Mouse (Mus musculus): ENCODE results near the gene Pum3.

Gene Pum3

DNA sequence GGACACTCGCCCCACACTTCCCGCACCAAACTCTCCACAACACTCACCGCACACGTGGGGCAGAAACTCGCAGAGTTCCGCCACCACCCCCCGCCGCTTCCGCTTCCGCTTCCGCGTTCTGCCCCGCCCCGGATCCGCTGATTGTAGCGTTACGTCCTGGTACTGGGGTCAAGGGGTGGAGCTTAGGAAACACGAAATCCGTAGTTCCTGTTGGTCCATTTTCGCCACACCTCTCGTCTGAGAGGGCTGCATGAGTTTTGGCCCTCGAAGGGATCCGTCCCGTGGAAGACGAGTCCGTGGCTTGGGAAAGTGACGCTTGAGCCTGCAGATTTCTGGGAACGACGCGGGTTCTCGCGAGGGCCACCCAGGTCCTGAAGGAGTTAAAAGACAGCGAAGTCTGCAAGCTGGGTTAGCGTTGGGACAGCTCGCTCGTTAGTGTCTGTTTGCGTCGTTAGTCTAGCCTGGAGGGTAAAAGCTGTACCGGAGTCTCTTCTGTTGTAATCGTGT is at the start of gene Pum3:
Pum3 (minus strand) TSS at position 81 of the 507 bp plus-strand sequence.
- DNase-seq (ENCODE audit: low read depth, low spot score): peak; percentile 97

DNA sequence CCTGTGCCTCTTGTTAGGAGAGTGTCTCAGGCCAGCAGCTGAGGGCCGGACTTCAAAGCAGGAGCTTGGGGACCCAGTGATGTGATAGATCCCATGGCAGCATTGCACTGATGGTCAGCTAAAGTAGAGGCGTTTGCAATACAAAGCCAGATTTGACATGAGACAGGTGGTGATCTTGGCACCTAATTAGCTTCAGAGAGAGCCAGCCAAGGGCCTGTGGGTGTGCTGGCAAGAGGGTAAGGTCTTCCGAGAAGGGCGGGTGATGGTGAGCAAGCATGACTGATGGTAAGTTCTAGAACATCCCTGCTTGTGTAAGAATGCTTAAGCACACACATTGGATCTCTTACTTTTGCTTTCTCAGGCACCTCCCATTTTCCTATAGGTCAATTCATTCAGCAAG is 37.1 kb upstream of the Pum3 start:
- DNase-seq (ENCODE audit: low read depth, low spot score): no peak

DNA sequence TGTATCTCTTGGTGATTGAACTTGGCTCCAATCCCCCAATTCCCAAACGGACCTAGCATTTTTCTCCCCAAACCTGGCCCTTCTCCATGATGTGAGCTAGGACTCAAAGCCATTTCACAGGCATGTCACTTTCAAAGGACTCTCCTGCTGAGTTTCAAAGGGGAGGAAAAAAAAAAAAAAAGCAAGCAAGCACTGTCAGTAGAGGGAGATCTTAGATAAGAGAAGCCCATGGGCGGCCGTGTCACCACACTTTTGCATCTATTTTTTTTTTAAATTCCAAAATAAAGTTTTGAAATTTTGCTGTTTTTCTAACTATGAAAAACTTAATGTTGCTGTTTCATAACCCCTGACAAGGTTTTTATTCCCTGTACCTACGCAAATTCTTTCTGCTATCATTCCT is 33.0 kb upstream of the Pum3 start:
- DNase-seq (ENCODE audit: low read depth, low spot score): no peak

DNA sequence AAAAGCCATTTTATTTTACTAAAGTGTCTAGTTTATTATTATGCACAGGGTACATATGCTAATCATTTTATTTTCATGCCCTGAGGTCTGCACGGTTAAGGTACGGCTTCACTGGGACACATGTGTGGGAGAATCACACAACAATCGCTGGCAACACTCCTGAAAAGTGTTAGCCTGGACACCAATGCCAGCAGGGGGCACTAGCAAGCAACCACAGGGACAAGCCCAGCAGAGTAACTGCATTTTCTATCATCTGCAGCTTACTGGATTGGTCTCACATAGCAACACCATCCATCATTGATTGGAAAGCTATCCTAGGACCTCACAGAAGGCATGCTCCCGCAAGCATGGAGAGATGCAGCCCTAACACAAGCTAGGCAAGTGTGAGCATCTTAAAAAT is 20.8 kb upstream of the Pum3 start:
- peak; percentile 54 for DNase-seq (ENCODE audit: low read depth, low spot score)

GRCm38 (mm10) chr19:27447515-27447914 is 17.9 kb upstream of the Pum3 start:
- no peak for DNase-seq (ENCODE audit: low read depth, low spot score)

DNA sequence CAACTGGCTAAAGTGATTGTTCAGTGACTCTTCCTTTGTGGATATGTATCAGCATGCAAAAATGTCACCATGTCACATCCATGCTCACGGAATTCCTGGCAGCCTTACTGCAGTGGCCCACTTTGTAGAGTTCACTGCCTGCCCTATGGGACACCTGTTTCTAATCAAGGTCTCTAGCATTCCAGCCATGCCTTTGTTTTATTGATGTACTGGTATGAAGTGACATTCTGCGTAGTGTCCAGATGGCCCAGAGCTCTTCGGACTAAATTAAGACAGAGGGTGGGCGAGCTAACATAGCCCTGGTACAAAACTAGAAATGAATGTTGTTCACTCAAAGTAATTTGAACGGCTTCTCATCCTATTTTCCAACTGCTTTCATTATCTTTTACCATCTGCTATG is 11.5 kb upstream of the Pum3 start:
- no peak for DNase-seq (ENCODE audit: low read depth, low spot score)

DNA sequence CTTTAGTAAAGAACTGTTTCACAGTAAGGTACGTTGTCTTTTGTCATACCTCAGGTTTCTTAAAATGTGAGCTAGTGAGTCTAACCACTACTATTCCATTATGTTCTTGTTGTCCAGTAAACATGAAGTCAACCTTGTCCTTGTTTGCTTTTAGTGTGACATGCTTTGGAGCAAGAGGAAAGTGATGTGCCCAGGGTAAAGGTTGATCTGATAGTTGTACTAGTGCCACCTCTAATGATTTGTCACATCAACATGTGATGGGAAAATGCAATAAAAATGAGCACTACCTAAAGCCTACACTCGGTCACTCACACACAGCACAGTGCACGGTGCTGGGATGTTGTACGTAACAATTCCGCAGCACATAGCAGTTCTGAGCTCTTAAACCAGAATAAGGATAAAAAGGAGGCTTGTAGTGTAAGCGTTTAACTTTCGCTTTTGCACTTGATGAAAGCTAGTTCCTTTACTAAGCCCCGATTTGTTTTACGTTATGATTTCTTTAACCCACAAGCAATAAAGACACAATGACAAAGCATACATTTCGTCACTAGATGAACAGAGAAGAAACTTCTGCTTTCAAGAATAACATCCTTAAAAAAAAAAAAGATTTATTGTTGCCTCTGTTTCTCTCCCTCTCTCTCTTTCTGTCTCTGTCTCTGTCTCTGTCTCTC is 8.5 kb upstream of the Pum3 start:
- DNase-seq (ENCODE audit: low read depth, low spot score): peak; percentile 6

GRCm38 (mm10) chr19:27430406-27430805 is 781 bp upstream of the Pum3 start:
- DNase-seq (ENCODE audit: low read depth, low spot score): peak; percentile 18

GRCm38 (mm10) chr19:27429281-27429680 is 344 bp downstream of the Pum3 start:
- DNase-seq (ENCODE audit: low read depth, low spot score): no peak

DNA sequence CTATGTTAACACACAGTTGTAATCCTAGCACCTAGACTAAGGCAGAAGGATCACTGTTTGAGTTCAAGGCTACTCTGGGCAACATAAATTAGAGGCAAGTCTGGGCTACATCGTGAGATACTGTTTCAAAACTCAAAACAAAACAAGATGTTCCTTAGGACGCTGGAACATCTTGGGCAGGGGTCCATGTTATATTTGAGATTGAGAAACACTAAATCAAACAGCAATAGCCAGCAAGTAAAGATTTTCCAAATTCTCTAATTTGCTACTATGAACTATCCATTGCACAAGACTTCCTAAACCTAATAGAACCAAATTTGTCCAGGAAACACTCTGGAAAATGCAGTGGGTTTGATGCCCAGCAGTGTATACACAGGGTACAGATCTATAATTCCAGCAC is 1.8 kb downstream of the Pum3 start:
- DNase-seq (ENCODE audit: low read depth, low spot score): no peak

DNA sequence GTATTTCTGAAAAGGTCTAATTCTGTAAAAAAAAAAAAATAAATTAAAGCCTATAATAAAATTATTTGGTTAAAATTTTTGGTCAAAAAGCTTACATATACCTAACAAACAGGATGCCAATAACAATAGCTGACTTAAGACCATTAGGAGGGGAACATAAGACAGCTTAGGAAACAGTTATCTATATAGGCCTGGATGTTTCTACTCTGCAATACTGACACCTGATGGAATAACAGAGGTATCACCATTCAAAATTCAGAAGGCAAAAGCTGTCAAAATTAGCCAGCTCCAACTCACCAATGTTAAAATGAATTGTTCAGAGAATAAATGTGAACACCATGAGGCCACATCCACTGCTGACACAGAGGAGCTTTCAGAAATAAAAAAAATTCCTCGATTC is 3.2 kb downstream of the Pum3 start:
- peak; percentile 18 for DNase-seq (ENCODE audit: low read depth, low spot score)

DNA sequence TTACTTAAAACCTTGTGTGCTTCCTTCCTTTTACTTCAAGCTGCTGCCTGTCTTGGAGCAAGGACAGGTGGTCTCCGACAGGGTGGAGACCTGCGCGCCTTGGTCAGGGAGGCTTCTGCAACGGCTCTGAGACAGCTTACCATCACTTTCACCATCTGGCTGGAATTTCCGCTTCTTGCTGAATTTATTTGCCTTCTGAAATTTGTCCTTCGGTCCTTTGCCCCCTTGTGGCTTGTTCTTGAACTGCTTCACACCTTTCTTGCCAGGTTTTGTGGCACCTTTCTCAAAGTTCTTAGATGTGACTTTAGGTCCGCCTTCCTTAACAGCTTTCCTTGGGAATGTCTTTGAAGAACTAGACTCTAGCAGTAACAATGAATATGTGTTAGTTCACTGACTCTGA is 4.0 kb downstream of the Pum3 start:
- peak; percentile 65 for DNase-seq (ENCODE audit: low read depth, low spot score)

DNA sequence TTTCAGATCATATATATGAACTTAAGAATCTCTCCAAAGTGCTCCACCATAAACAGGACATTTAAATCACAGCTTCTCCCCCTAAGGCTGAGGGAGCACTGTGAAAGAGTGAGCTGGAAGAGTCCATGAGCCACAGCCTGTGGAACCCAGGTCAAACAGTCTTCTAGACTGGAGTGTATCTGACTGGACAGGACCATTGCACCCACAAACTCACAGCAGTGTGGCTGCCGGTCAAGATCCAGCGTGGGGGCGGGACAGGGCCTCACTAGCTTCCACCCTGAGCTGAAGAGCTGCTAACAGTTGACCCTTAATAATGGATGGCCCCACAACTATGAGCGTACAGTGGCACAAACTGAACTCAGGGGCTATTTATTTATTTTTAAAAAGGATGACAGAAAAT is 12.2 kb downstream of the Pum3 start:
- no peak for DNase-seq (ENCODE audit: low read depth, low spot score)

DNA sequence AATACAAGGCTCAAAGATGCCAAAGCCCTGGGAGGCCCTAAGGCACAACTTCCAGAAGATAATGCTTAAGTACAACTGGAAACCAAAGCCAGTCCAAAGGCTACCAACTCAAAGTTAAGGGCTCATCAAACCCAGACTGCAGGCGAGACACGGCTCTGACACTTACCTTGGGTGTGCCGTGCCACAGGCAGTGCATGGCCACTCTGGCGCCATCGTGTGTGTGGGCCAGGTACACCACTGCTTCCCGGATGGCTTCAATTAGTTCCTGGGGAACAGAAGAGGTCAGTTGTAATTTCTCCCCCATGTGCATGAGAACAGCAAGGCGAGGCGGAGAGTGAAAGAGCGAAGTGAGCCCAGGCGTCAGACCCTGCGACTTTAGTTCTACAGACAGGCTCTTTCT is 13.1 kb downstream of the Pum3 start:
- peak; percentile 35 for DNase-seq (ENCODE audit: low read depth, low spot score)

DNA sequence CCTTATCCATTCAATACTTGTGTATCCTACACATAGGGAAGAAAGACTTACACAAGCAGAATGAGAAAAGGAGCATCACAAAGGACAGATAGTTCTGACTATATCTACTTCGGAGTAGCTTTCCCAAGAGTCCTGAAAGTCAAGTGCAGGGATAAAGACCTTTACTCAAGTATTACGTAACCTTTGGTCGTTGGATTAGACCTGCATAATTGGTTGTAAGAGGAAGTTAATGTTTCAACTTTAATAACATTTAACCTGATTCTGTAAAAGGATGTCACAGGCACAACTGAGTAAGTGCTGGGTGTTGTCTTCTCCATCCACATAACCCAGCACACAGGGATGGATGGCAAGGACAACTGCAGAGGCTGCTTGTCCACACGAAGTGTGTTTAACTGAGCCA is 18.3 kb downstream of the Pum3 start:
- no peak for DNase-seq (ENCODE audit: low read depth, low spot score)

GRCm38 (mm10) chr19:27410751-27411150 is 18.9 kb downstream of the Pum3 start:
- DNase-seq (ENCODE audit: low read depth, low spot score): no peak

DNA sequence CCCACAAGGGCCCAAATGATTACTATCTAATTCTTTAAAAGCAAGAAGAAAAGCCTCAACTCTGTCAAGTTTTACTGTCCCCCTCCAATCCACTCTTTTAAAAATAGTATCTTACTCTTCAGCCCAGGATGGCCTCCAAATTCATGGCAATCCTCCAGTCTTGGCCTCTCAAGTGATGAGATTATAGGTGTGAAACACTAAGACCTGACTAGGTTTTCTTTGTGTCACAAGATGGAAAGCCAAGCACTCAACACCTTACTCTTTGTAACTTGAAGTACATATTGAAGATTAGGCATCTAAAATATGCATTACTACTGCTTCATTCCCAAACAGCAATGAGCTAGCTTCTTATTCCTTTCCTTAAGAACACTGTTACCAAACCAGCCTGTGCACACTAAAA is 19.8 kb downstream of the Pum3 start:
- no peak for DNase-seq (ENCODE audit: low read depth, low spot score)

DNA sequence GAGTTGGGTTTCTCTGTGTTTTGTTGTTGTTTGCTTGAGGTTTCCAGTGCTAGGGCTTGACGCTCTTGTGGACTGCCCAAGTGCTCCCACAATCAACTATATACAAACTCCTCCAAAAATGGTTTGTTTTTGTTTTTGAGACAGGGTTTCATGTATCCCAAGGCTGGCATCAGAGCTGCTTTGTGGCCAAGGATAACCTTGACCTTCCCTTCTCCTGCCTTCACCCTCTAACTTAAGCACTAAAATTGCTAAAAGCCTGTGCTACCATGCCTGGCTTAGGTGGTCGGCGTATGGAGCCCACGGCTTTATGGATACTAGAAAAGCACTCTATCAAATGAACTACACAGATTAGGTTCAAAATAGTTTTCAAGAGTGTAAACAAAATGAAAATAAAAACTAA is 20.4 kb downstream of the Pum3 start:
- DNase-seq (ENCODE audit: low read depth, low spot score): no peak

- DNase-seq (ENCODE audit: low read depth, low spot score): no peak
Observed at GRCm38 (mm10) chr19:27397797-27398196, 31.8 kb downstream of the Pum3 start.

GRCm38 (mm10) chr19:27397223-27397622 is 32.4 kb downstream of the Pum3 start:
- DNase-seq (ENCODE audit: low read depth, low spot score): no peak

DNA sequence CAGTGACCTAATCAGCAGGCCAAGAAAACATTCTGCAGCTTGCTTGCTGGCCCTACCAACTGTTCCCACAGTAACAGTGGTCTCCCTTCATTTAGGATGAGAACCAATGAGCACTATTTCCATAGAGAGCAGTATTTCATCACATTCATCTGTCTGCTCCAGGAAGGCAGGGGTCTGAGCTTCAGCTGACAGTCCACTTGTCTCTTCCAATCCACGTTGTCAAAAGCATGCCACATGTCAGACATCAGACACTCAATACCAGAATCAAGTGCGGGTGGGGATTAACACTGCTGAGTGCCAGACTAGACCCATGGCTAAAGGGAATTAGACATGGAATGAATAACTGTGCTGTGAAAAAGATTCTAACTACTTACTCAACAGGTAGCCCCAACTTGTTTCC is 32.9 kb downstream of the Pum3 start:
- no peak for DNase-seq (ENCODE audit: low read depth, low spot score)

GRCm38 (mm10) chr19:27395936-27396335 is 33.7 kb downstream of the Pum3 start:
- no peak for DNase-seq (ENCODE audit: low read depth, low spot score)

GRCm38 (mm10) chr19:27395481-27395880 is 34.1 kb downstream of the Pum3 start:
- peak; percentile 3 for DNase-seq (ENCODE audit: low read depth, low spot score)

Data from CD4-positive, CD25-positive, alpha-beta regulatory T cell, adult 2 months (primary cell).